Mouse (Mus musculus): ENCODE measurements at regions not wholly inside any gene's neighbourhood (a gene's known extent, or its start where the extent isn't known, plus 50 kb on each side); places are given as distances from the start of the nearest gene placed in this dataset.
A peak's percentile ranks its signal among the peaks of the same experiment; 100 is the strongest.

- H3K4me1 ChIP-seq (ENCODE audit: control insufficient read depth, insufficient read depth, low read length), result no peaks in the 10 kb centered on the region
- TF ChIP-seq POLR2A (IDR thresholded peaks at IDR 0.05; ENCODE audit: borderline replicate concordance, low read depth, low read length) (no peak), CTCF (IDR thresholded peaks at IDR 0.05; ENCODE audit: low read depth, low read length) (no peak)
- no peak overlapping the region for H3K27ac ChIP-seq (ENCODE audit: insufficient read depth, low read depth, low read length)
- no peak overlapping the region for H3K4me3 ChIP-seq (ENCODE audit: insufficient read depth, low read length)
Measured at GRCm38 (mm10) chr11:117036977-117037376, 78.0 kb upstream of the Sec14l1 start.

DNA sequence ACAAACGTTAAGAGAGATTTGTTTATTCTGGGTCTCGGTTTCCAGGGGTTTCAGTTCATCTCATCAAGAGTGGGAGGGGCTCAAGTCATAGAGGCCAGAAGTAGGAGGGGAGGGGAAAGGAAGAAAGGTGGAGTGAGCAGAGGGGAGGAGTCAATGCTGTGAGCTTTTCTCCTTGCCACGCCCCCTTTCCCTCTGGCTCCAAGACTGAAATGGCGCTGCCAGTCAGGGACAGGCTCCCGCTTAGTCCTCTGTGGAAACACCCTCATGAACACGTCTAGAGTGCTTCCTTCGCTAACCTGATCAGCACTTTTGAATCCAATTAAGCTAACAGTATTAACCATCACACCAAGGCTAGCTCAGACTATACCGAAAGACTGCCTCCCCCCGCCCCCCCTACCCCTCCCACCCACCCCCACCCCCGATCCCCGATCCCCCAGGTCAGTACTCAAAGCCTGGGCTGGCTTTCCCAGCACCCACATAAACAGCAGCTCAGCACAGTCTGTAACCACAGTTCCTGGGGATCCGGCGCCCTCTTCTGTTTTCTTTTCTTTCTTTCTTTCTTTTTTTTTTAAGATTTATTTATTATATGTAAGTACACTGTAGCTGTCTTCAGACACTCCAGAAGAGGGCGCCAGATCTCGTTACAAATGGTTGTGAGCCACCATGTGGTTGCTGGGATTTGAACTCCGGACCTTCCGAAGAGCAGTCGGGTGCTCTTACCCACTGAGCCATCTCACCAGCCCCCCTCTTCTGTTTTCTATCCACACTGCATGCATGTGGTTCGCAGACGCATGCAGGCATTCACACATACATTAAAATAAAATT lies 76.5 kb upstream of the Sec14l1 start:
- TF ChIP-seq CTCF (IDR thresholded peaks at IDR 0.05; ENCODE audit: low read depth, low read length), result no peak
- no peak for TF ChIP-seq POLR2A (IDR thresholded peaks at IDR 0.05; ENCODE audit: borderline replicate concordance, low read depth, low read length)

DNA sequence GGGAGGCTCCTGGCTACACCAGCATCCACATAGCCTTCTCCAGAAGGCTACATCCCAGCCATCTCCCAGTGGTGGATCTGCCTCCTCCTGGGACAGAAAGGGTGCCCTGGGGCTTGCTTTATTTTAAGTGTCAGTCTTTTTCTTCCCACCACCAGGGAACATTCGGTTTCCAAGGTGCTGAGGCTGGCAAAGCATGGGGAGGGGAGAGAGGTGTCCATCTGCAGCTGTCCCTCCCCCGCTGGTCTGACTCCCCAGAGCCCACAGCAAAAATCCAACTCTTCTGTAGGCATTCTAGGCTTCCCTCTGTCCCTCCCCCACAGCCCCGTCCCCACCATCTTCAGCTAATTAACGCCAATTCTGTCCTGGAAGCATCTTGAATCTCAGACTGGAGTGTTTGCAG lies 74.1 kb upstream of the Sec14l1 start:
- no peaks in the 10 kb centered on the region for H3K4me1 ChIP-seq (ENCODE audit: control insufficient read depth, insufficient read depth, low read length)
- no peak for TF ChIP-seq CTCF (IDR thresholded peaks at IDR 0.05; ENCODE audit: low read depth, low read length)
- TF ChIP-seq POLR2A (IDR thresholded peaks at IDR 0.05; ENCODE audit: borderline replicate concordance, low read depth, low read length), result no peak
- no peak overlapping the region for H3K4me3 ChIP-seq (ENCODE audit: insufficient read depth, low read length)
- H3K27ac ChIP-seq (ENCODE audit: insufficient read depth, low read depth, low read length), result no peak overlapping the region

More for the DNA sequence above, 76.5 kb upstream of the Sec14l1 start:
- no peaks in the 10 kb centered on the region for H3K4me1 ChIP-seq (ENCODE audit: control insufficient read depth, insufficient read depth, low read length)
- no peak overlapping the region for H3K27ac ChIP-seq (ENCODE audit: insufficient read depth, low read depth, low read length)
- H3K4me3 ChIP-seq (ENCODE audit: insufficient read depth, low read length), result no peak overlapping the region

- no peaks in the 10 kb centered on the region for H3K4me1 ChIP-seq (ENCODE audit: control insufficient read depth, insufficient read depth, low read length)
- TF ChIP-seq CTCF (IDR thresholded peaks at IDR 0.05; ENCODE audit: low read depth, low read length) (no peak), POLR2A (IDR thresholded peaks at IDR 0.05; ENCODE audit: borderline replicate concordance, low read depth, low read length) (no peak)
- no peak overlapping the region for H3K4me3 ChIP-seq (ENCODE audit: insufficient read depth, low read length)
Measured at GRCm38 (mm10) chr11:117042336-117042735, 72.6 kb upstream of the Sec14l1 start.

DNA sequence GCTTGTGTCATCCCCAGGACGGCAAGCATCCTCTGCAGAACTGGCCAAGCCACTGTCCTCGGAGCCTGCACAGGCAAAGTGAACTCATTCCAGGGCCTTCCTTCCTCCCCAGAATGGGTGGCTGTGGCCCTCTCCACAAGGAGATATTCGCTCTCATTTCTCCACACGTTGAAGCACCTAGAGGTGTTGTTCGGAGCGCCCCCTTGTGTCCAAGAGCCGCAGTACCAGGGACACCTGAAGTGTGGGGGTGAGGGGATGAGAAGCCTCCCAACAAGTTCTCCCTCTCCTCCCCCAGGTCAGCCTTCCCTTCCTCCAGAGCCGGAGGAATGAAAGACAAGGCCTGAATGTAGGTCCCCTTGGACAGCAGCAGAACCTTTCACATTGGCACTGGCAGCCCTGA lies 71.4 kb upstream of the Sec14l1 start:
- Histone ChIP-seq H3K4me3 (ENCODE audit: insufficient read depth, low read length) (no peak overlapping the region), H3K27ac (ENCODE audit: insufficient read depth, low read depth, low read length) (no peak overlapping the region), H3K4me1 (ENCODE audit: control insufficient read depth, insufficient read depth, low read length) (no peaks in the 10 kb centered on the region; the same call in 1 of the 2 replicates)
- TF ChIP-seq POLR2A (IDR thresholded peaks at IDR 0.05; ENCODE audit: borderline replicate concordance, low read depth, low read length) (no peak), CTCF (IDR thresholded peaks at IDR 0.05; ENCODE audit: low read depth, low read length) (peak; percentile 74)

More at GRCm38 (mm10) chr11:117042336-117042735, 72.6 kb upstream of the Sec14l1 start:
- no peak overlapping the region for H3K27ac ChIP-seq (ENCODE audit: insufficient read depth, low read depth, low read length)

DNA sequence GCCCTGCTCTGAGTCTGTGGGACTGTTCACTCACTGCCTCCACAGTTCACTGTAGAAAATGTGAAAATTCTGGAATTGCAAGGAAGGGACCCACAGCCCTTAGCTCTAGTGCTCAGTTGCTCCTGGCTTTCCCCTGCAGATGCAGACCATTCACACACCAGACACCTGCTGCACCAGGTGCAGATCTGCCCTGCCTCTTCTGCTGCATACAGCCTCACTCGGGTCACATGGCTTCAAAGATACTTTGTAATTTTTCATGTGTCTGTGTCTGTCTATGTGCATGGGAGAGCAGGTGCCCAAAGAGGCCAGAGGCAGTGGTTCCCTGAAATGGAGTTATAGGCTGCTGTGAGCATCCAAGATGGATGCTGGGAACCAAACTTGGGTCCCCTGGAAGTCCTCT lies 70.2 kb upstream of the Sec14l1 start:
- Histone ChIP-seq H3K4me1 (ENCODE audit: control insufficient read depth, insufficient read depth, low read length) (no peaks in the 10 kb centered on the region; the same call in 1 of the 2 replicates), H3K4me3 (ENCODE audit: insufficient read depth, low read length) (no peak overlapping the region), H3K27ac (ENCODE audit: insufficient read depth, low read depth, low read length) (no peak overlapping the region)
- TF ChIP-seq CTCF (IDR thresholded peaks at IDR 0.05; ENCODE audit: low read depth, low read length), result no peak
- TF ChIP-seq POLR2A (IDR thresholded peaks at IDR 0.05; ENCODE audit: borderline replicate concordance, low read depth, low read length), result no peak

- Histone ChIP-seq H3K4me1 (ENCODE audit: control insufficient read depth, insufficient read depth, low read length) (no peaks in the 10 kb centered on the region; the same call in 1 of the 2 replicates), H3K27ac (ENCODE audit: insufficient read depth, low read depth, low read length) (no peak overlapping the region), H3K4me3 (ENCODE audit: insufficient read depth, low read length) (no peak overlapping the region)
- no peak for TF ChIP-seq POLR2A (IDR thresholded peaks at IDR 0.05; ENCODE audit: borderline replicate concordance, low read depth, low read length)
- no peak for TF ChIP-seq CTCF (IDR thresholded peaks at IDR 0.05; ENCODE audit: low read depth, low read length)
Measured at GRCm38 (mm10) chr11:117046636-117047035, 68.3 kb upstream of the Sec14l1 start.

GRCm38 (mm10) chr11:117047172-117047950 lies 67.6 kb upstream of the Sec14l1 start:
- Histone ChIP-seq H3K4me3 (ENCODE audit: insufficient read depth, low read length) (no peak overlapping the region), H3K4me1 (ENCODE audit: control insufficient read depth, insufficient read depth, low read length) (no peaks in the 10 kb centered on the region; the same call in 1 of the 2 replicates), H3K27ac (ENCODE audit: insufficient read depth, low read depth, low read length) (peak overlapping the region; percentile 28; the same call in 1 of the 2 replicates)
- TF ChIP-seq CTCF (IDR thresholded peaks at IDR 0.05; ENCODE audit: low read depth, low read length) (no peak), POLR2A (IDR thresholded peaks at IDR 0.05; ENCODE audit: borderline replicate concordance, low read depth, low read length) (no peak)

GRCm38 (mm10) chr11:117048911-117049310 lies 66.1 kb upstream of the Sec14l1 start:
- Histone ChIP-seq H3K4me3 (ENCODE audit: insufficient read depth, low read length) (no peak overlapping the region), H3K4me1 (ENCODE audit: control insufficient read depth, insufficient read depth, low read length) (no peaks in the 10 kb centered on the region; the same call in 1 of the 2 replicates), H3K27ac (ENCODE audit: insufficient read depth, low read depth, low read length) (no peak overlapping the region)
- TF ChIP-seq CTCF (IDR thresholded peaks at IDR 0.05; ENCODE audit: low read depth, low read length) (peak; percentile 16; the same call in 1 of the 2 replicates), POLR2A (IDR thresholded peaks at IDR 0.05; ENCODE audit: borderline replicate concordance, low read depth, low read length) (no peak)
